Mouse (Mus musculus) small intestine, adult 2 months (tissue): ENCODE results near the gene Treml2.

Experiments used
- CTCF ChIP-seq: fragments of 200-500 bp; IDR thresholded peaks from 2 replicates; pipeline ENCODE4 v1.5.1; 2012; ENCODE audit warnings: low read depth, mild to moderate bottlenecking, control low read depth, inconsistent platforms, low read length, moderate library complexity, mixed read lengths; ENCODE audit not compliant: insufficient replicate concordance, insufficient read length; ENCODE audit errors: extremely low read depth
- POLR2A ChIP-seq: fragments of 200-500 bp; IDR thresholded peaks from 2 replicates; pipeline ENCODE4 v1.6.1; 2012; ENCODE audit warnings: low read depth, mild to moderate bottlenecking, control low read depth, inconsistent platforms, low read length, moderate library complexity

DNA sequence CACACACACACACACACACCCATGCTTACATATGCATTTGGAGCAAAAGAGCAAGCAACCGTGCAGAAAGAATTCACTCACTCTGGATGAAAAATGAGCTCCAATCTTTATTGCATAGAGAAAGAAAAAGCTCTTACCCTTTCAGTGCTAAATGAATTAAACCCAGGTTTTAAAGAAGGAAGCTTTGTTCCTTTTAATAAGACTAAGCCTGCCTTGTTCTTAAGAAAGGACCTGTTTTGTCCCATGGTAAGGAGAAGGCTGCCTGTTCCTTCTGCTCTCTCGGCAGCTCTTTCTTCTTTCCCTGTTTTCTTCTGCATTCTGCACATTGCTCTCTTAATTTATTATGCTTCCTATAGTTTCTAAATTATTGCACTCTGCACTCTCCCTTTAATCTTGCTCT lies 33.2 kb upstream of the Treml2 start:
- TF ChIP-seq CTCF (no peak), POLR2A (no peak)
